Mouse (Mus musculus) C2C12 (cell line): ENCODE measurements around the gene Yju2.

Experiments used
- CTCF ChIP-seq: IDR thresholded peaks from one replicate; pipeline ENCODE4 v1.5.1; 2011; ENCODE audit not compliant: control insufficient read depth, insufficient read depth, insufficient read length
- MAX ChIP-seq: IDR thresholded peaks from one replicate; pipeline ENCODE4 v1.6.1; 2011; ENCODE audit warnings: mild to moderate bottlenecking, control low read depth

DNA sequence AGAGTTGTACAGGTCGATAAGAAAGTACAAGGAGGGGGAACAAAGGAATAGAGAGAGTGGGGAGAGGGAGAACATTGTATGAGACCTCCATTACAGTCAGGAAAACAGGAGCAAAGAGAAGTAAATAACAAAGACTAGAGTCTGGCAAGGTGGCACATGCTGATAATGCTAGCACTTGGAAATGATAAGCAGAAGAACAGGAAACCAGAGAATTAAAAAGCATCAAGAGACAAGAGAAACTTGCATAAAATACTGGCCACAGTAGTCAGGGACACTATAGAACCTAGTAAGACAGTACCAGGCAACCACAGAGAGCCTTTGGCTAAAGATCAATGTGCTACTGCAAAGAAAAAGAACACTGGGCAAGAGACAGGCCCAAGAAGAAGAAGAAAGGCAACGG, 26.3 kb upstream of the Yju2 start:
- TF ChIP-seq MAX (no peak), CTCF (no peak)
